Mouse (Mus musculus): ENCODE results near the gene Nphs1.

DNA sequence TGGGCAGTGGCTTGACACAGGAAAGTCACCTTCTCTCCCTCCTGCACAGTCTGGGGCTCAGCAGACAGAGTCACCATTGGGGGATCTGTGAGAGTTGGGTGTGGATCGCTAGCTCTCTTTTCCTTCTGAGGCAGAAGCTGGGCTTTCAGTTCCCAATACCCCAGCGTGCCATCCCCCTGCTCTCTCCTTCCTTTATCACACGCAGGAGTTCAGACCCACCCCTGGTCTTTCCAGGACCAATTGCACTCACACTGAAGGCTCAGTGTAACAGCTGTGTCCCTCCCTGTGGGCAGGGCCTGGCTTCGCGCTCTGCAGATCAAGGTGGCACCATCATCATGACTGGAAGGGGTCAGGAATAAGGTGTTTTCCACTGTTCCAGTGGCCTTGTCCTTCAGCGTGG lies 3.9 kb upstream of the Nphs1 start:
- no peak for TF ChIP-seq POLR2A (IDR thresholded peaks at IDR 0.05; ENCODE audit: low read depth, low read length)
- no peak for TF ChIP-seq CTCF (IDR thresholded peaks at IDR 0.05; ENCODE audit: borderline replicate concordance, insufficient read depth, low read length)

Data from embryonic fibroblast, embryonic 13.5 days (primary cell).